Mouse (Mus musculus) kidney, embryonic 15.5 days (tissue): ENCODE data around the gene Cox19. TPM values are rescaled to one million over a fixed set of nuclear protein-coding genes. Genes with fewer than 3 reads are reported as not detected.
"Not testable (repeated sequence)": the region's sequence is repeated elsewhere in the genome, so short reads cannot be mapped to it uniquely, and the experiment has no call there.

Experiments
- ATAC-seq: fragments of 200-750 bp; cut with Nextera tagmentation; replicated peaks from 2 replicates; pipeline ENCODE4 v1.8.0; 2017; ENCODE audit warnings: moderate TSS enrichment; ENCODE audit not compliant: low FRiP score
- H3K27ac ChIP-seq: fragments of 300-500 bp; sonication (generic); 2 replicates; pipeline ENCODE4 v1.5.1; 2015; ENCODE audit warnings: mild to moderate bottlenecking, inconsistent platforms
- H3K27me3 ChIP-seq: fragments of 300-500 bp; sonication (generic); 2 replicates; pipeline ENCODE4 v1.6.1; 2015; ENCODE audit warnings: inconsistent platforms
- H3K36me3 ChIP-seq: fragments of 300-500 bp; sonication (generic); 2 replicates; pipeline ENCODE4 v1.6.1; 2015; ENCODE audit warnings: inconsistent platforms
- H3K4me1 ChIP-seq: fragments of 300-500 bp; sonication (generic); 2 replicates; pipeline ENCODE4 v1.6.1; 2015; ENCODE audit warnings: inconsistent platforms
- H3K4me2 ChIP-seq: fragments of 300-500 bp; sonication (generic); 2 replicates; pipeline ENCODE4 v1.6.1; 2015; ENCODE audit warnings: moderate library complexity, mild to moderate bottlenecking, inconsistent platforms
- H3K4me3 ChIP-seq: fragments of 300-500 bp; sonication (generic); replicated peaks from 2 replicates; pipeline ENCODE4 v1.5.1; 2015; ENCODE audit warnings: mild to moderate bottlenecking, inconsistent platforms
- H3K9ac ChIP-seq: fragments of 300-500 bp; sonication (generic); 2 replicates; pipeline ENCODE4 v1.6.1; 2015; ENCODE audit warnings: mild to moderate bottlenecking, inconsistent platforms
- H3K9me3 ChIP-seq: fragments of 300-500 bp; sonication (generic); replicated peaks from 2 replicates; pipeline ENCODE4 v1.6.1; 2016; ENCODE audit warnings: inconsistent platforms
- WGBS: fragments of 180-500 bp; shearing (Covaris S2); methylation state at CpG from one replicate; pipeline ENCODE4 v1.1.7; 2015; ENCODE audit warnings: mixed read lengths; 5-methylcytosine and 5-hydroxymethylcytosine counted together
- polyA plus RNA-seq: library from polyadenylated mRNA; unstranded; fragments of >200 nt; fragmentation: Nextera tagmentation; extraction: Ambion mirVana; gene quantifications from 2 replicates; pipeline ENCODE4 v1.2.1, GENCODE M21; 2015

Gene Cox19
- polyA plus RNA-seq, 1 experiment from 2014 or later = 96.2 TPM

DNA sequence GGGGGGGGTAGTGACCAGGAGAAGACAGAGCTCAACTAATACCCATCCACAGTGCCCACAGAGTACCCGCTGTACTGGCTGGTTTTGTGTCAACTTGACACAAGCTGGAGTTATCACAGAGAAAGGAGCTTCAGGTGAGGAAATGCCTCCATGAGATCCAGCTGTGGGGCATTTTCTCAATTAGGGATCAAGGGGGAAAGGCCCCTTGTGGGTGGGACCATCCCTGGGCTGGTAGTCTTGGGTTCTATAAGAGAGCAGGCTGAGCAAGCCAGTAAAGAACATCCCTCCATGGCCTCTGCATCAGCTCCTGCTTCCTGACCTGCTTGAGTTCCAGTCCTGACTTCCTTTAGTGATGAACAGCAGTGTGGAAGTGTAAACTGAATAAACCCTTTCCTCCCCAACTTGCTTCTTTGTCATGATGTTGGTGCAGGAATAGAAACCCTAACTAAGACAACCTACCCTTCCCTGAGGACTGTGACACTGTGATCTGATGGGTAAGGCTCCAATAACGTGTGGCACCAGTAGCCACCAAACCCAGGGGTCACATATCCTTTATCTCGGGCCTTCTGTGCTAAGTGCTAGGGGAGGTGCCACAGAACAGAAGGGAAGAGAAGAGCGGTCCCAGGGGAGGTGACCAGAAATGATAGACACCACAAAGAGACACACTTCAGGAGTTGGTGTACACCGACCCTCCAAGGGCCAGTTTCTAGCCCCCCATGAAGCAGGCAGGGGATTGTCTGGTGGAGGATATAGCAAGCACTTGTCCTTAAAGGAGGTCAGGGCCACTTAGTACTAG lies 39.3 kb upstream of the Cox19 start:
- Histone ChIP-seq H3K27ac (0 out of 2 replicates have a peak overlapping the region, but pooled peaks have one; percentile 85), H3K4me1 (peaks cover 67% of the 10 kb centered on the region)
- H3K9me3 ChIP-seq, ATAC-seq, H3K27me3 ChIP-seq, H3K4me3 ChIP-seq, H3K36me3 ChIP-seq, H3K4me2 ChIP-seq, H3K9ac ChIP-seq: not testable (repeated sequence)
- WGBS = 74% methylated on average over 5 of the region's 5 CpGs

DNA sequence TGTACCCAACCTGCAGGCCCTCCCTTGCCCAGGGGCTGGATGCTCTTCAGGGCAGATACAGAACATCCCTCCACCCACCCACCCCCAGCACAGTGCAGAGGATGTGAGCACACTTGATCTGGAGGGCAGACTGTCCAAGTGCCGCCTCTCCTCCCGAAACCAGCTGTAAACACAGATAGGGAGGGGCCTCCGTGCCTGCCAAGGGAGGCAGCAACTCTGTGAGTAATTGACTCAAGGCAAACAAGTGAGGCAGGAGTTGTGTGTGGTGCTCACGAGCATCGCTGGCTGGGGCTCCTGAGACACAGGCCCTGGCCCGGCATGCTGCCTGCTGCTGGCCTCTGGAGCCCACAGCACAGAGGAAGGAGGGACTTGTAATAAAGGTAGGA lies 38.5 kb upstream of the Cox19 start:
- peak overlapping the region; percentile 85 for H3K27ac ChIP-seq
- ATAC-seq = peak; percentile 75
- WGBS = 23% methylated on average over 6 of the region's 6 CpGs
- no peaks in the 10 kb centered on the region for H3K9me3 ChIP-seq
- peaks cover 76% of the 10 kb centered on the region for H3K4me1 ChIP-seq
- H3K27me3 ChIP-seq = no peaks in the 10 kb centered on the region
- H3K4me2 ChIP-seq = no peak overlapping the region
- 0 out of 2 replicates have a peak overlapping the region, but pooled peaks have one; percentile 21 for H3K9ac ChIP-seq
- H3K36me3 ChIP-seq = peaks cover 5% of the 10 kb centered on the region; the same call in 1 of the 2 replicates
- H3K4me3 ChIP-seq = no peak overlapping the region

GRCm38 (mm10) chr5:139388694-139389675 lies 37.8 kb upstream of the Cox19 start:
- H3K4me1 ChIP-seq = peaks cover 78% of the 10 kb centered on the region
- H3K27ac ChIP-seq = peak overlapping the region; percentile 85
- no peak overlapping the region for H3K4me3 ChIP-seq
- 59% methylated on average over 17 of the region's 17 CpGs for WGBS
- H3K4me2 ChIP-seq = no peak overlapping the region
- no peaks in the 10 kb centered on the region for H3K9me3 ChIP-seq
- ATAC-seq = no peak
- H3K9ac ChIP-seq = 0 out of 2 replicates have a peak overlapping the region, but pooled peaks have one; percentile 21
- H3K27me3 ChIP-seq = no peaks in the 10 kb centered on the region
- peaks cover 5% of the 10 kb centered on the region; the same call in 1 of the 2 replicates for H3K36me3 ChIP-seq

DNA sequence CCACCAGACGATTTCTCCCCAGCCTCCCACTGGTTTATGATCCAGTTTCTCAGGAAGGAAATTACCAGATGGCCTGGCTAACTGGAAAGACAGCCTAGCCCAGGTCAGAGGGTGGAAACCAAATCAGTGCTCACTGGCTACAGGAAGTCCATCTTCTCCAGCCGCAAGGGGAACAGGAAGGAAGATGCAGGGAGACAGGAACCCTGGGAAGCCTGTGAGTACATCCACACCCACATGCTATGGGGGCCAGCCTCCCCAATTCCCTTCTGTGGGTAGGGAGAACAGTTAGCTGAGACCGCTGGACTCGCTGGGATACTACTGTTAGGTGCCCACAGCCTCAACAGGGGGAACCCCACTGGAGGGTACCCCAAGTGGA lies 37.0 kb upstream of the Cox19 start:
- H3K36me3 ChIP-seq = peaks cover 5% of the 10 kb centered on the region; the same call in 1 of the 2 replicates
- no peaks in the 10 kb centered on the region for H3K27me3 ChIP-seq
- WGBS = 38% methylated on average over 4 of the region's 4 CpGs
- H3K9ac ChIP-seq = 0 out of 2 replicates have a peak overlapping the region, but pooled peaks have one; percentile 21
- peaks cover 85% of the 10 kb centered on the region for H3K4me1 ChIP-seq
- H3K9me3 ChIP-seq = no peaks in the 10 kb centered on the region
- H3K4me2 ChIP-seq = no peak overlapping the region
- no peak overlapping the region for H3K4me3 ChIP-seq
- peak overlapping the region; percentile 85 for H3K27ac ChIP-seq
- no peak for ATAC-seq

GRCm38 (mm10) chr5:139387329-139388194 lies 36.3 kb upstream of the Cox19 start:
- ATAC-seq = no peak
- 65% methylated on average over 10 of the region's 10 CpGs for WGBS
- Histone ChIP-seq H3K27me3 (no peaks in the 10 kb centered on the region), H3K27ac (peak overlapping the region; percentile 85), H3K9ac (no peak overlapping the region), H3K9me3 (no peaks in the 10 kb centered on the region), H3K4me2 (no peak overlapping the region), H3K4me1 (peaks cover 90% of the 10 kb centered on the region), H3K36me3 (peaks cover under 1% of the 10 kb centered on the region; the same call in 1 of the 2 replicates), H3K4me3 (no peak overlapping the region)

DNA sequence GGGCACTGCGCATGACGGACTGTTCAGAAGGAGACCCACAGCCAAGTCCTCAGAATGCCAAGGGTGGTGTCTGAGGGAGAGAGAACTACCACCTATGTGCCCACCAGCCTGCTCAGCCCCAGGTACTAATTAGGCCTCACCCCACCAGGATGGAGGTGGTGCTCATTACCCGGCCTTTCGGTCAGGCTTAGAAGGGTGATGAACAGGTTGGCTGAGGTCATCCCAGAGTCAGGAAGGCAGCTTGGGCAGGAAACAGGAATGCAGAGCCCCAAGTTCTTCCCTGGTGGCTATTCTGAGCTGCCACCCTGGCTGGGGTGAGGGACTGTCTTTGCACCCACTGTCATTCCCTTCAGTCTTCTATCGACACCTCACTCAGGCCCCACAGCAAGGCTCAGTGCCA lies 34.8 kb upstream of the Cox19 start:
- no peaks in the 10 kb centered on the region for H3K27me3 ChIP-seq
- WGBS = 93% methylated on average over 5 of the region's 5 CpGs
- H3K4me1 ChIP-seq = peaks cover 89% of the 10 kb centered on the region
- H3K9ac ChIP-seq = no peak overlapping the region
- no peaks in the 10 kb centered on the region for H3K36me3 ChIP-seq
- no peak overlapping the region for H3K4me3 ChIP-seq
- no peak for ATAC-seq
- H3K27ac ChIP-seq = no peak overlapping the region
- H3K4me2 ChIP-seq = no peak overlapping the region
- no peaks in the 10 kb centered on the region for H3K9me3 ChIP-seq

DNA sequence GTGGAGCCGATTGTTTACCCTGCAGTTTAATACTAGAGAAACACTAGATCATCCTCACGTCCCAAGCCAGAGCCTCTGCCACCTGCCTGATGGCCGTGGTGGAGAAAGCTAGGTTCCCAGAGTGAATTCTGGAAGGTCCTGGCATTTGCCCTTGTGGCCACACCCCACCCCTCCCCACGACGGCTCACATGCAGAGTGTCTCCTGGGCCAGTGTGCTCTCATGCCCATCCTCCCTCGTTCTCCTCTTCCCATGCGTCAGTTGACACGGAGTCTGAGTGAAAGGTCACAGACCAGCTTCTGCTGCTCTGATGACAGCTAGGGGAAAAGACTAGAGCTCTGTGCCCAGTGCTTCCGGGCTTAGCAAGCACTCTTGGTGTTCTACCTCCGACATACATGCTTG lies 33.3 kb upstream of the Cox19 start:
- H3K4me1 ChIP-seq = peaks cover 90% of the 10 kb centered on the region
- no peaks in the 10 kb centered on the region for H3K36me3 ChIP-seq
- H3K4me2 ChIP-seq = peak overlapping the region; percentile 20
- no peak overlapping the region for H3K4me3 ChIP-seq
- ATAC-seq = 0 out of 2 replicates have a peak, but pooled peaks have one; percentile 22
- WGBS = 21% methylated on average over 10 of the region's 10 CpGs
- no peaks in the 10 kb centered on the region for H3K9me3 ChIP-seq
- H3K27me3 ChIP-seq = no peaks in the 10 kb centered on the region
- H3K27ac ChIP-seq = peak overlapping the region; percentile 77
- no peak overlapping the region for H3K9ac ChIP-seq

DNA sequence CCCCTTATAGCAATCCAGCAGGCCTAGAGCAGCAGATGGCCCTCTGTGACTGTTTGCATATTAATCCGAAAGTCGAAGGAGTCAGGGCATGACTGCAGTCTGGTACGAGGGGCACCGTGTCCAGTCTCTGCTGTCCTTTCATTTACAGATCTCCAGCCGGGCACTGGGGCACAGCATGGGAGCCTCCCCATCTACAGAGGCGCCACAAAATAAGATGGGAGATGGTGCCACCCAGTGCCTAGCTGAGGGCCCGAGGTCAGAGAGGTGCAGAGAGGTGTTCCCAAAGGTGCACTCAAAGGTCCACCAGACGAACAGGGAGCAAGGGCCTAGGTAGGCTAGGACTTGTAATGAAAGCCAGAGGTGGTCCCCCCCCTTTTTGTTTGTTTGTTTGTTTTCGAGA lies 32.0 kb upstream of the Cox19 start:
- no peak overlapping the region for H3K9ac ChIP-seq
- 0 out of 2 replicates have a peak overlapping the region, but pooled peaks have one; percentile 93 for H3K4me2 ChIP-seq
- H3K9me3 ChIP-seq = no peaks in the 10 kb centered on the region
- H3K4me1 ChIP-seq = peaks cover 90% of the 10 kb centered on the region
- H3K4me3 ChIP-seq = no peak overlapping the region
- WGBS = 83% methylated on average over 9 of the region's 9 CpGs
- no peaks in the 10 kb centered on the region for H3K27me3 ChIP-seq
- no peak for ATAC-seq
- H3K36me3 ChIP-seq = no peaks in the 10 kb centered on the region
- peak overlapping the region; percentile 77 for H3K27ac ChIP-seq

DNA sequence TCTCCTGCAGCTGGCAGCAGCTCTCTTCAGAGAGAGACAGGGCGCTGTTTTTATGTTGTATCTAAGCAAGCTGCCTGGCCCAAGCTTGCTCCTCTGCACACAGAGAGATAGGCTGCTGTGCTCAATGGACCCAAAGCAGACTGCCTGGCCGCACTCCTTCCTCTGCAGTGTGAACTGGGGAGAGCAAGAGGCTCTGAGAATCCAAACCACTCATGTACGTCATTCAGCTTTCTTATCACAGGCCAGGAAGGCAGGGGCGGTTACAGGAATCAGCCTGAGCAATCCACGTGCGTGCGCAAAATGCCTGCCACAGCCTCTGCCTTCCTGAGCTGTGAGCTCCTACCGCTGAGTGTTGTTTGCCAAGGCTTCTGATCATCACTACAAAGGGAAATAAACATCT lies 31.5 kb upstream of the Cox19 start:
- peaks cover 90% of the 10 kb centered on the region for H3K4me1 ChIP-seq

DNA sequence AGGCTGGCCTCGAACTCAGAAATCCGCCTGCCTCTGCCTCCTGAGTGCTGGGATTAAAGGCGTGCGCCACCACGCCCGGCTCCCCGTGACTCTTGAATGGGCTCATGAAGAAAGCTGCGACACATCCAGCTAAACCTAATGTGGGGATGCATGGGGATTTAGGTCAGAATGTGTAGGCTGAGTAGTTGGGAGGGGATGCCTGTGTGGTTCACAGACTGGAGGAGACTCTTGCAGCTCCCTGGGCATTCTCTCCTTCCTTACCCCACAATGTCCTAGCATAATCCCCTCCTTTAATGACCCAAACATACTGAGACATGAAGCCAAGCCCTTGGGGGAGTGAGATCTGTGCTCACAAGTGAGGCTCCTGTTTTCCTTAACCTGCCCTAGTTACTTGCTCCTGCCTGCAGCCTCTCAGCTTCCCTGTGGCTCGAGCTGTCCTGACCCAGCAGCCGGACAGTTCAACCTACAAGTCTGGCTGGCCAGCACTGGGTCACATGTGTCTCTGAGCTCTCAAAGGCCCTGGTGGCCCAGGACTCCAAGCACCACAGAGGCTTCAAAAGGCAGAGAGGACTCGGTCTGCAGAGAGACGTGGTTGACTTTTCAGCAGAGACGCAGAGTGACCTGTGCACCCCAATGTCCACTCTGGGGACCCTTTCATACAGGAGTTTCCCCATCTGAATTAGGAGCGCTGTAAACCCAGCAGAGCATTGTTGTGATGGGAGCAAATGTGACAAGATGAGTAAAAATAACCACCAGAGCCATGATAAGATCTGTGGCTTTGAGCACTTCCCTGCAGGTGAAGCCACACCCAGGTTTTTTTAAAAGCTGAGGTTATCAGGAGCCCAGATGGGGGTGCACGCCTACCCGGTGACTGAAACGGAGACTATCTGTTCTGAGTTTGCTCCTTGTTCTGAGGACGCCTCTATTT lies 30.6 kb upstream of the Cox19 start:
- Histone ChIP-seq H3K4me1 (peaks cover 92% of the 10 kb centered on the region), H3K9me3 (no peaks in the 10 kb centered on the region), H3K36me3 (no peaks in the 10 kb centered on the region), H3K4me3 (peak overlapping the region; percentile 14; the same call in 1 of the 2 replicates), H3K27ac (peak overlapping the region; percentile 77), H3K27me3 (no peaks in the 10 kb centered on the region), H3K4me2 (peak overlapping the region; percentile 93), H3K9ac (no peak overlapping the region)
- 78% methylated on average over 18 of the region's 18 CpGs for WGBS
- ATAC-seq = no peak

More for the DNA sequence above, 31.5 kb upstream of the Cox19 start:
- peak overlapping the region; percentile 32; the same call in 1 of the 2 replicates for H3K9ac ChIP-seq
- 52% methylated on average over 8 of the region's 8 CpGs for WGBS
- no peak for ATAC-seq
- H3K27me3 ChIP-seq = no peaks in the 10 kb centered on the region
- no peak overlapping the region for H3K4me3 ChIP-seq
- no peaks in the 10 kb centered on the region for H3K36me3 ChIP-seq
- H3K27ac ChIP-seq = peak overlapping the region; percentile 77
- peak overlapping the region; percentile 93 for H3K4me2 ChIP-seq
- H3K9me3 ChIP-seq = no peaks in the 10 kb centered on the region
